Mouse (Mus musculus) stomach, embryonic 16.5 days (tissue): ENCODE results near the gene Ganab. TPM values are rescaled to one million over a fixed set of nuclear protein-coding genes. Genes with fewer than 3 reads are reported as not detected.

ENCODE experiments used
- ATAC-seq: fragments of 200-750 bp; cut with Nextera tagmentation; 2 replicates; pipeline ENCODE4 v1.8.0; 2017; ENCODE audit warnings: moderate number of reproducible peaks, moderate TSS enrichment; ENCODE audit not compliant: insufficient read depth, low FRiP score
- H3K27ac ChIP-seq: fragments of 300-500 bp; sonication (generic); 2 replicates; pipeline ENCODE4 v1.5.1; 2014; ENCODE audit warnings: low read length
- H3K27me3 ChIP-seq: fragments of 300-500 bp; sonication (generic); 2 replicates; pipeline ENCODE4 v1.6.1; 2014; ENCODE audit warnings: low read length, control low read depth, mixed read lengths; ENCODE audit not compliant: control insufficient read depth, insufficient read depth
- H3K36me3 ChIP-seq: fragments of 300-500 bp; sonication (generic); 2 replicates; pipeline ENCODE4 v1.6.1; 2014; ENCODE audit warnings: low read length; ENCODE audit not compliant: control insufficient read depth, insufficient read depth
- H3K4me1 ChIP-seq: fragments of 300-500 bp; sonication (generic); 2 replicates; pipeline ENCODE4 v1.6.1; 2014; ENCODE audit warnings: low read length, control low read depth, mixed read lengths; ENCODE audit not compliant: control insufficient read depth, insufficient read depth
- H3K4me2 ChIP-seq: fragments of 300-500 bp; sonication (generic); 2 replicates; pipeline ENCODE4 v1.6.1; 2014; ENCODE audit warnings: low read depth, low read length, mixed read lengths
- H3K4me3 ChIP-seq: fragments of 300-500 bp; sonication (generic); replicated peaks from 2 replicates; pipeline ENCODE4 v1.5.1; 2014; ENCODE audit warnings: mild to moderate bottlenecking, low read length
- H3K9ac ChIP-seq: fragments of 300-500 bp; sonication (generic); 2 replicates; pipeline ENCODE4 v1.6.1; 2014; ENCODE audit warnings: low read length
- H3K9me3 ChIP-seq: fragments of 300-500 bp; sonication (generic); replicated peaks from 2 replicates; pipeline ENCODE4 v1.6.1; 2016; ENCODE audit warnings: low read length, control low read depth; ENCODE audit not compliant: control insufficient read depth
- WGBS: fragments of 180-500 bp; shearing (Covaris S2); extraction: QIAGEN DNeasy Blood & Tissue Kit; methylation state at CpG from one replicate; pipeline ENCODE4 v1.1.7; 2014; 5-methylcytosine and 5-hydroxymethylcytosine counted together
- polyA plus RNA-seq: library from polyadenylated mRNA; unstranded; fragments of >200 nt; fragmentation: Nextera tagmentation; extraction: Ambion mirVana; gene quantifications from 2 replicates; pipeline ENCODE4 v1.2.1, GENCODE M21; 2015

Gene Ganab
- polyA plus RNA-seq, 1 experiment from 2014 or later = 105 TPM

DNA sequence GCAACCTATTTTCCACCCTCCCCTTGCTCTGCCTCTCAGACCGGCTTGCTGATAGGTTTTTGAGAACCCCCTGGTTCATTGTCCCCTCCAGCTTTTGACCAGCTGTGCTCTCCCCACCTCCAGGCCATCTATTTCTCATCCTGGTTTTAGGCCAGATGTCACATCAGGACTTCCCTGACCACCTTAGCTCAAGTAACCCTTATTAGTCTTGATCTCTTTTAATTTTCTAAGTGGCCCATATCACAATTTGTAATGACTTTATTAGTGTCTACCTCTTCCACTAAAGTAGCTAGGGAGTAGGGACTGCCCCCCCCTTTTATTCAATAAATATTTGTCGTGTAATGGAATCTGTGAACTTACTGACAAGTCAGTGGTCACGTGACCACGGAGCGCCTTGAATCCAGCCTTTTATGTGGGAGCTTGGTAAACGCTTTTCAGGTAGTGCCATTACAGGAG, 23.0 kb downstream of the Ganab start:
- no peaks in the 10 kb centered on the region for H3K27me3 ChIP-seq
- peak overlapping the region; percentile 82 for H3K4me3 ChIP-seq
- H3K4me2 ChIP-seq = peak overlapping the region; percentile 82
- H3K9me3 ChIP-seq = no peaks in the 10 kb centered on the region
- H3K9ac ChIP-seq = peak overlapping the region; percentile 86
- H3K36me3 ChIP-seq = peaks cover 9% of the 10 kb centered on the region; the same call in 1 of the 2 replicates
- peak; percentile 18; the same call in 1 of the 2 replicates for ATAC-seq
- peak overlapping the region; percentile 95 for H3K27ac ChIP-seq
- peaks cover 9% of the 10 kb centered on the region for H3K4me1 ChIP-seq
- WGBS = 2% methylated on average over 6 of the region's 6 CpGs

GRCm38 (mm10) chr19:8921741-8922140, 23.9 kb downstream of the Ganab start:
- Histone ChIP-seq H3K9ac (peak overlapping the region; percentile 27; the same call in 1 of the 2 replicates), H3K4me3 (0 out of 2 replicates have a peak overlapping the region, but pooled peaks have one; percentile 3), H3K36me3 (0 out of 2 replicates have a peak, but pooled peaks cover 3% of the 10 kb centered on the region), H3K4me1 (peaks cover 9% of the 10 kb centered on the region), H3K9me3 (no peaks in the 10 kb centered on the region), H3K4me2 (peak overlapping the region; percentile 82), H3K27me3 (no peaks in the 10 kb centered on the region), H3K27ac (no peak overlapping the region)
- ATAC-seq = no peak
- WGBS = 74% methylated on average over 9 of the region's 9 CpGs

DNA sequence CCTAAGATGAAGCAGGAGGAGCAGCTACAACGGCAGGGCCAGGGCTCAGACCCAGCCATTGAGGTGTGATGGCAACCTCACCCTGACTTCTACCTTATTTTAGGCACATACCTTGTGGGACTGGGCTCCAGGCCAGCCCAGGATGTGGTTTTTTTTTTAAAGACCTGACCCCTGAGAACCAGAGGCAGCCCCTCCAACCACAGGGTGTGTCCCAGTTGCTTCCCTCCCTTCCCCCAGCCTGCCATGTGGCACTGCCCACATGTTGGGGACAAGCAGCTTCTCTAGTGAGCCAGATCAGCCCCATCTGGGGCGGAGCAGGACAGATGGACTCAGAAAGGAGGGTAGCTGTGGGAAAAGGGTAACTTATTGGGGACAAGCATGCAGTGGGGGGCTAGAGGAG, 28.9 kb downstream of the Ganab start:
- ATAC-seq = no peak
- Histone ChIP-seq H3K27me3 (no peaks in the 10 kb centered on the region), H3K4me2 (no peak overlapping the region), H3K36me3 (no peaks in the 10 kb centered on the region), H3K4me3 (no peak overlapping the region), H3K9ac (no peak overlapping the region), H3K9me3 (no peaks in the 10 kb centered on the region), H3K27ac (no peak overlapping the region), H3K4me1 (peaks cover 16% of the 10 kb centered on the region)
- WGBS = 93% methylated on average over 2 of the region's 2 CpGs

GRCm38 (mm10) chr19:8927891-8928525, 30.1 kb downstream of the Ganab start:
- ATAC-seq = no peak
- H3K4me3 ChIP-seq = no peak overlapping the region
- no peak overlapping the region for H3K4me2 ChIP-seq
- no peaks in the 10 kb centered on the region for H3K36me3 ChIP-seq
- 80% methylated on average over 12 of the region's 12 CpGs for WGBS
- H3K4me1 ChIP-seq = peaks cover 15% of the 10 kb centered on the region
- no peak overlapping the region for H3K9ac ChIP-seq
- no peak overlapping the region for H3K27ac ChIP-seq
- no peaks in the 10 kb centered on the region for H3K9me3 ChIP-seq
- H3K27me3 ChIP-seq = no peaks in the 10 kb centered on the region

- Histone ChIP-seq H3K9me3 (no peaks in the 10 kb centered on the region), H3K9ac (peak overlapping the region; percentile 84), H3K36me3 (peaks cover 5% of the 10 kb centered on the region), H3K4me3 (peak overlapping the region; percentile 77), H3K4me1 (peaks cover 15% of the 10 kb centered on the region), H3K27ac (peak overlapping the region; percentile 88; the same call in 1 of the 2 replicates), H3K27me3 (no peaks in the 10 kb centered on the region), H3K4me2 (peak overlapping the region; percentile 74)
- WGBS = 24% methylated on average over 16 of the region's 16 CpGs
- ATAC-seq = peak; percentile 3; the same call in 1 of the 2 replicates
Measured at GRCm38 (mm10) chr19:8928689-8929223, 30.9 kb downstream of the Ganab start.

DNA sequence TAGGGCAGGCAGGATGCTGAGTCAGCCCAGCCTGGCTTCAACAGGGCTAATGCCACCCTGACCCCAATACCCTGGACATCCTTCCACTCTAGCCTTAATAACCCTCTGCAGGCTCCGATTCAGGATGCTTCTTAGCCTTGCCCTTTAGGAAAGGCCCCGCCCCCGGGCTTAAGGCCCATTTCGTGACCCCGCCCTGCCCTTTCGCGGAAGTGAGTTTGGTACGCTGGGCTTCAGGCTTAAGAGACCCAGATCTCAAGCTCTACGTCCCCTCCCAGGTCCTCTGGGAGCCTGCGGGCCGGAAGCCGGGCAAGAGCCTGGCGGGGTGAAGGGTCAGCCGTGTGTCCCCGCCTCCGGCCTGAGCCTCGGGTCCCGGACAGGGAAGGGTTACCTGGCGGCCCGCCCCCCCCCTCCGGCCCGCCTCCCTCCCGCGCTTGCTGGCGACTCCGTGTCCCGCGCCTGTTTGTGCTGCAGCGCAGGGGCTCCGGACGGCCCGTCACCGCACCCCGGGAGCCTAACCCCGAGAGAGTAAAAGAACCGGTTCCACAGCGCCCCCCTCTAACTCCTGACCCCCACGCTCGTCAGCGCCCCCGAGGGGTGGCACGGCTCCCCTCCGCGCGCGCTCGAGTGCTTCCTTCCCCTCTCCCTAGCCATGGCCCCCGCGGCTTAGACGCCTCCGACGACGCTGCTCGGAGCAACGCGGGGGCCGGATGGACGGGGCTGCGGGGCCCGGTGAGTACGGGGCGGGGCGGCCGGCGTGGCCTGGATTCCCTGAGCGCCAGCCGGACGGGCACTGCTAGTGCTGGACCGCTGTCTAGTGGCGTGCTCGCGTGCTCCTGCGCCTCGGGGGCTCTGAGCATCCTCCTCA, 31.6 kb downstream of the Ganab start, which contains the start of the genes Rom1 and Eml3:
TSS of gene Rom1 (minus strand) at position 133 of the 865 bp plus-strand sequence.
TSS of gene Eml3 (plus strand) at position 329 of the 865 bp plus-strand sequence.
- peak within 1 kb of the TSS; percentile 84 for H3K9ac ChIP-seq
- peak within 1 kb of the TSS; percentile 77 for H3K4me3 ChIP-seq
- WGBS = under 1% methylated on average over 66 of the region's 74 CpGs
- no peaks in the 10 kb centered on the region for H3K27me3 ChIP-seq
- H3K9me3 ChIP-seq = no peaks in the 10 kb centered on the region
- H3K4me2 ChIP-seq = peak within 1 kb of the TSS; percentile 74
- H3K36me3 ChIP-seq = peaks cover 9% of the 10 kb centered on the region
- H3K27ac ChIP-seq = peak within 1 kb of the TSS; percentile 88
- H3K4me1 ChIP-seq = peaks cover 15% of the 10 kb centered on the region
- peak; percentile 81 for ATAC-seq

GRCm38 (mm10) chr19:8930117-8930516, 32.2 kb downstream of the Ganab start:
- 4% methylated on average over 11 of the region's 11 CpGs for WGBS
- H3K4me3 ChIP-seq = peak overlapping the region; percentile 77
- H3K27me3 ChIP-seq = no peaks in the 10 kb centered on the region
- H3K27ac ChIP-seq = peak overlapping the region; percentile 88
- ATAC-seq = no peak
- no peaks in the 10 kb centered on the region for H3K9me3 ChIP-seq
- peaks cover 9% of the 10 kb centered on the region for H3K36me3 ChIP-seq
- H3K4me1 ChIP-seq = peaks cover 15% of the 10 kb centered on the region
- H3K9ac ChIP-seq = peak overlapping the region; percentile 84
- peak overlapping the region; percentile 74 for H3K4me2 ChIP-seq

DNA sequence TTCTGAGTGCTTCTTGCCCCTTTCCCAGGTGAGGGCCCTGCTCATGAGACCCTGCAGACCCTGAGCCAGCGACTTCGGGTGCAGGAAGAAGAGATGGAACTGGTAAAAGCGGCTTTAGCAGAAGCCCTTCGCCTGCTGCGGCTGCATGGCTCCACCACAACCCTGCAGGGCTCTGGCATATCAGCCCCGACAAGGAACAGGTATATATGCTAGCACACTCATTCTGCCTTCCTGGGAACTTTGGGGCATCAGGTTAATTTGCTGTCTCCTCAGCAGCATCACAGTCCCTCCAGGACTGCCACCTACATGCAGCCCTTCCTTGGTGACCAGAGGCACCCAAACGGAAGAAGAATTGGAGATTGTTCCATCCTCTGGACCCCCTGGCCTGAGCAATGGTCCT, 32.9 kb downstream of the Ganab start:
- no peak for ATAC-seq
- Histone ChIP-seq H3K27me3 (no peaks in the 10 kb centered on the region), H3K4me3 (peak overlapping the region; percentile 77), H3K36me3 (peaks cover 9% of the 10 kb centered on the region), H3K9ac (peak overlapping the region; percentile 84), H3K9me3 (no peaks in the 10 kb centered on the region), H3K4me1 (peaks cover 15% of the 10 kb centered on the region), H3K4me2 (peak overlapping the region; percentile 74), H3K27ac (peak overlapping the region; percentile 44)
- WGBS = 89% methylated on average over 7 of the region's 7 CpGs
